Mouse (Mus musculus): ENCODE measurements around the gene 2410015M20Rik.

The 2410015M20Rik gene

DNA sequence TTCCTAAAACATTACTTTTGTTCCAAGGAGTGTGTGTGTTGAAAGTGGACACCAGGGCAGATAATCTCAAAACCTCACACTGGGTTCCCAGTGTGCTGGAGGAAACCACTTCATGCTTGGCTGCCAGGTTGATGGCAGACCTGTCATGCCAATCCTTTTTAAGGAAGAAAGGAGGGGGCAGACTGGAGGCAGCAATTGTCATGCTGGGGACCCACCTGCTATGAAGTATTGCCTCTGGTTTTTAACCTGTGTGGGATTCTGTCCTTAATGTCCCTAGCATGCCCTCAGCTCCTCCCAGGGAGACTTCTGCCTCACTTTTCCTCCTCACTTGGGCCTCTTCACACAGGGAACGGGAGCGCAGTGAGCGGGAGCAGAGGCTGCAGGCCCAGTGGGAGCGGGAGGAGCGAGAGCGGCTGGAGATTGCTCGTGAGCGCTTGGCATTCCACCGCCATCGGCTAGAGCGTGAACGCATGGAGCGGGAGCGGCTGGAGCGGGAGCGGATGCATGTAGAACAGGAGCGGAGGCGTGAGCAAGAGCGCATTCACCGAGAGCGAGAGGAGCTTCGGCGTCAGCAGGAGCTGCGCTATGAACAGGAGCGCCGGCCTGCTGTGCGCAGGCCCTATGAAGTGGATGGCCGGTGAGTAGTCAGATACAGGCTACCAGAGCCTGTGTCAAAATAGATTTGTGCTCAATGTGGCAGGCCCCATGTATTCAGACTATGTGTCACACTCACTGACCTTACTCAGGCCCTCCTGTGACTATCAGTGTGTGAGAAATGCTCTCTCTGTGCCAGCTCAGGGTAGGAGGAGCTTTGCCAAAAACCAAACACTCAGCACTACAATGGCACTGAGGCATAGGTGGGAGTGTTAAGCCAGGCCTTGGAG lies 6.1 kb downstream of the 2410015M20Rik start:
- POLR2A ChIA-PET, result interaction anchor here in 3 of 4 experiments (0.6 to 26.8 kb wide), 33 partner anchors 4 to 313 kb away, joined by 3 to 419 read pairs (median 4); partner anchors contain the start of genes Rpl36 (in 3 of the 3), Catsperd (in 2 of the 3), Lonp1 (in 2 of the 3) and Ranbp3 (in 2 of the 3)
- CTCF ChIA-PET, result interaction anchor here in 2 of 4 experiments (1.0 to 1.1 kb wide), 2 partner anchors 45 to 163 kb away, joined by 3 to 4 read pairs; no protein-coding TSS in a partner anchor

DNA sequence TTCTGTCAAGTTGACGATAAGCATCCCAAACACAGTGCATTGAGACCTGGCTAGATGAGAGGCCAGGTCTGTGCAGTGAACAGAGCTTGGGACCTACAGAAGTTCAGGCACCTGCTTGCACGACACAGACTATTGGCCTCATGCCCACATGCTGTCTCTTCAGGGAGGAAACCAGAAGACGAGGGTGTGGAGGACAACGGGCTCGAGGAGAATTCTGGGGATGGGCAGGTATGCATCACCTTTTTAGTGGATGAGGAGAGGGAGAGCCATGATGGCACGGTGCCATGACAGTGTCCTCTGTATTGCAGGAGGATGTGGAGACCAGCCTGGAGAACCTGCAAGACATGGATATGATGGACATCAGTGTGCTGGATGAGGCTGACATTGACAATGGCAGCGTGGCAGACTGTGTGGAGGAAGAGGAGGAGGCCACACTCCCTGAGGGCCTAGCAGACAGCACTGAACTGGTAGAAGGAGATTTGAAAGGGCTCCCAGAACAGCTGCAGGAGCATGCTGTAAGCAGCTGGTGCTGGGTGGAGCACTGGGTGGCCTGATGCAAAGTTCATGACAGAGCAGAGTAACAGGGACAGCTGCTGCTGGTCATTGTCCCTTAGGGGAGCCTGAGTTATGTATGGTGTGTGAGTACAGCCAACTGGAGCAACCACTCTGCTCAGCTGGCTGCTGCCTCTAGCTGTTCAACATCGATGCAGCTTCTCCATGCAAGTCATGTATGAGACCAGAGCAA lies 15.9 kb downstream of the 2410015M20Rik start:
- ChIA-PET CTCF (no interaction called here), POLR2A (interaction anchor here (0.5 to 26.8 kb wide), 14 partner anchors 9 to 260 kb away, joined by 3 to 419 read pairs (median 6); partner anchors contain the start of genes Safb (in 3 of the 4), Safb2 (in 3 of the 4), 2410015M20Rik (in 1 of the 4) and Catsperd (in 1 of the 4))

DNA sequence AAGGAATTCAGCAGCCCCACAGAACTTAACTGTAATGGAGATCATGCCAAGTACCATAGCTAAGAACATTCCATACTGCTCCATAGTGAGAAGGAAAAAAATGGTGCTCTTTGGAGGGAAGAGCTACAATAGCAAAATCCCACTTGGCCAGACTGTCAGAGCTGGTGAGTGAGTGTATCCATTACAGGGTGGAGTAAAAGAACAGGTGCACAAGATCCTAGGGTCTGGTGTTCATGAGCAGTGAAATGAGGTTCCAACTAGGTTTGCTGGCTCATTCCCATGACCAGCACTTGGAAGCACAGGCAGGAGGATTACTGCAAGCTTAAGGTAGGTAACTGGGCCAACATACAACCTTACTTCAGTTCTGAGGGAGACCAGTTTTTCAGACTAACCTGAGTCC lies 17.0 kb downstream of the 2410015M20Rik start:
- ChIA-PET CTCF (interaction anchor here in 2 of 4 experiments (0.5 to 0.7 kb wide), 2 partner anchors 34 to 144 kb away, joined by 3 to 4 read pairs; no protein-coding TSS in a partner anchor), POLR2A (interaction anchor here in 3 of 4 experiments (0.6 to 26.8 kb wide), 16 partner anchors 8 to 289 kb away, joined by 3 to 419 read pairs (median 4); partner anchors contain the start of genes Safb (in 2 of the 3), Safb2 (in 2 of the 3), 2410015M20Rik (in 1 of the 3) and Lonp1 (in 1 of the 3))

DNA sequence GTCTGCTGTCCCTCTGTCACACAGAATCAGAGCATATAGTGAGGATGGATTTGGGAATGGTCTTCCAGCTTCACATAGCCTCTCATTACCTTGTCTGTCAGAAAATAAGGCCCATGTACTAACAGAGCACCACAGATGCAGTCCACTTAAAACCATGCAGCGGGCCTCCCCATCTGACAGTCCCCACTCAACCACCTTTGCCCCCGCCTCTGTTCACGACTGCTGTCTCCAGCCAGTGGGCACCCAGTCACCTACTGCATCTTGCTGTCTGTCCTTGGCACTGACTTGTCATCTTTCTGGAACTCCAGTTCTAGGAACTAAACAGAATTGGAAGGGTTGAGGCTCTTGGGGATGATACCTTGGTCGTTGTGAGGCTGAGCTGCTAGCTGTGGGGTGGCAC lies 20.6 kb downstream of the 2410015M20Rik start:
- ChIA-PET CTCF (no interaction called here), POLR2A (interaction anchor here in 2 of 4 experiments (0.9 to 26.8 kb wide), 15 partner anchors 6 to 285 kb away, joined by 3 to 419 read pairs (median 58); partner anchors contain the start of genes 2410015M20Rik (in 2 of the 2), Catsperd (in 2 of the 2), Lonp1 (in 2 of the 2) and Ranbp3 (in 2 of the 2))

DNA sequence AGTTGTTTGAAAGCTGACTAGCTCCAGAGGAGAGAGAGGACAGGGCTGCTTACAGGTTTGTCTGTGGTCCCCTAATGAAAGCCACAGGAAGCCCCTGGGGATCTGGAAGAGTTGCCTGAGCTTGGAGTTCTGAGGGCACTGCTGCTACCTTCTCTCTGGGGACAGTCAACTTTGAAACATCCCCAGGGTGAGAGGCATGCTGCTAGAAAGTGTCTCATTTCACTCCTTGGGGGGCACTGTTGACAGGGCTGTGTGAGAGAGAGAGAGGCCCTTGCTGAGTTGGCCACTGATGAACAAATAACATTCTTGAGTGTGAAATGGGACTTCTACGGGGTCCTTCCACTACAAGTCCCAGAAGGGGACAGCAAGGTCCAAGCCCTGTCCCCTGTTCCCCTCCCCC lies 21.8 kb downstream of the 2410015M20Rik start:
- ChIA-PET POLR2A (interaction anchor here in 3 of 4 experiments (0.9 to 26.8 kb wide), 23 partner anchors 7 to 284 kb away, joined by 3 to 419 read pairs (median 6); partner anchors contain the start of genes Lonp1 (in 3 of the 3), 2410015M20Rik (in 2 of the 3), Catsperd (in 2 of the 3) and Kdm4b (in 2 of the 3)), CTCF (interaction anchor here in 3 of 4 experiments (0.6 to 1.0 kb wide), 4 partner anchors 9 to 99 kb away, joined by 3 read pairs; partner anchors contain the start of gene Ranbp3 (in 1 of the 3))

DNA sequence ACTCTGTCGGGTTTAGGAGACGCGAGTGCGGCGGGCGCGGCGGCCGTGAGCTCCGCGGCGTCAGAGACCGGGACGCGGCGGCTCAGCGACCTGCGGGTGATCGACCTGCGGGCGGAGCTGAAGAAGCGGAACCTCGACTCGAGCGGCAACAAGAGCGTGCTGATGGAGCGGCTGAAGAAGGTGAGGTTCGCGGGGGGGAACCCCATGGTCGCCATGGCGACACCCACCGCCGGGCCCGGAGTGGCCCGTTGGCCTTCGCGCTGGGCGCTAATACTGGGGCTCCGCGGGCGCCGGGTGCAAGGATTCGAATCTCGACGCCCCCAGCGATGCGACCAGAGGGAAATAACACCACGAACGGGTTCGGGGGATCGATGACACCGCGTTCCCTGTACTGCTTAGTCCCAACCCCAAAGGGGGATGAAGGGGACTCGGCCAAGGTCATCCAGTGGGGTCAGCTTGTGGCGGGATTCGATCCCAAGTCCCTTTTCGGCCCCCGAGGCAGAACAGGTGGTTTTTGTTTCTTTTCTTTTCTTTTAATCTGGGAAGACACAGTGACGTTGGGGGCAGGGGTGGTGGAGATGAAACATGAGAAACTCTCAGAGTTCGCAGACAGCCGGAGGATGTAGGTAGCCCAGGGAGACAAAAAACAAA lies 24.3 kb downstream of the 2410015M20Rik start:
- ChIA-PET CTCF (interaction anchor here in 1 of 4 experiments (1.0 to 2.0 kb wide), 2 partner anchors 27 to 32 kb away, joined by 3 to 5 read pairs; no protein-coding TSS in a partner anchor), POLR2A (interaction anchor here (0.6 to 26.8 kb wide), 75 partner anchors 8 to 506 kb away, joined by 3 to 419 read pairs (median 6); partner anchors contain the start of genes Catsperd (in 3 of the 4), Dus3l (in 3 of the 4), Lonp1 (in 3 of the 4) and Ranbp3 (in 3 of the 4))

DNA sequence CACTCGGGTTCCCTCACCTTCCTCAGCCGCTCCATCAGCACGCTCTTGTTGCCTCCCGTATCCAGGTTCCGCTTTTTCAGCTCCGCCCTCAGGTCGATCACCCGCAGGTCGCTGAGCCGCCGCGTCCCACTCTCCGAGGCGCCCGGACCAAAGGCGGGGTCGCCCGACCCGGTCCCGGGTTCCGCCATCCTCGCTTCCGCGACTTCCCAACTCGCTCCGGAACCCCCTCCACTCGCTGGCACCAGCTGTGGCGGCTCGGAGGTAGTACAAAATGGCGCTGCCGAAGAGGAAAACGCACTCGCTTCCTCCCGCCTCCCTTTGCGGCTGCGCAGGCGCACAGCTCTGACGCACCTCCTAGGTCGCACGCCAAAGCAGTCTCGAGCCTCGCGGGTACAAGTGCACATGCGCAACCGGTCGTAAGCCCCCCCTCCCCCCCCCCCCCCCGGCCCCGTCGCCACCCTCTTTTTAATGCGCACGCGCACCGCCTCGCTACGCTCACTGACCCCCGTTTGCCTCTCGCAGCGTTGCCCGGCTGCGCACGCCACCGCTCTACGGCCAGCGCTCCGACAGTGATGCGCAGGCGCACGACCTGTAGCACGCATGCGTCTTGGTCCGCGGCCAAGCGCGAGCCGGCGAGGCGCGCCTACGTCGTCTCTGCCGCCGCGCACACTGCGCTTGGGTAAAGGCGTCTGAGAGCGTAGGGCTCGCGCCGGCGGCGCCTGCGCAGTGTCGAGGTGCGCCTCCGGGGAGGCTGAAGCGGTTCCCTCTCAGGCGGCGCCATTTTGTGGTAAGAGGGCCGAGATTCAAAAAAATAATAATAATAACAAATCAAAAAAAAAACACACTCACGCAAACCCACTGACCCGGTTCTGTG lies 25.1 kb downstream of the 2410015M20Rik start, which contains the start of the genes Safb2 and Safb:
Safb2 (minus strand) TSS at position 329 of the 874 bp plus-strand sequence.
Safb (plus strand) TSS at position 569 of the 874 bp plus-strand sequence.
- POLR2A ChIA-PET, result interaction anchor here (0.5 to 26.8 kb wide), 126 partner anchors 9 to 545 kb away, joined by 3 to 419 read pairs (median 4); partner anchors contain the start of genes 2410015M20Rik (in 3 of the 4), Catsperd (in 3 of the 4), Dus3l (in 3 of the 4) and Lonp1 (in 3 of the 4)
- CTCF ChIA-PET, result interaction anchor here in 3 of 4 experiments (0.6 to 2.0 kb wide), 11 partner anchors 26 to 405 kb away, joined by 3 to 5 read pairs (median 3); partner anchors contain the start of genes Kdm4b (in 1 of the 3) and Ranbp3 (in 1 of the 3)

DNA sequence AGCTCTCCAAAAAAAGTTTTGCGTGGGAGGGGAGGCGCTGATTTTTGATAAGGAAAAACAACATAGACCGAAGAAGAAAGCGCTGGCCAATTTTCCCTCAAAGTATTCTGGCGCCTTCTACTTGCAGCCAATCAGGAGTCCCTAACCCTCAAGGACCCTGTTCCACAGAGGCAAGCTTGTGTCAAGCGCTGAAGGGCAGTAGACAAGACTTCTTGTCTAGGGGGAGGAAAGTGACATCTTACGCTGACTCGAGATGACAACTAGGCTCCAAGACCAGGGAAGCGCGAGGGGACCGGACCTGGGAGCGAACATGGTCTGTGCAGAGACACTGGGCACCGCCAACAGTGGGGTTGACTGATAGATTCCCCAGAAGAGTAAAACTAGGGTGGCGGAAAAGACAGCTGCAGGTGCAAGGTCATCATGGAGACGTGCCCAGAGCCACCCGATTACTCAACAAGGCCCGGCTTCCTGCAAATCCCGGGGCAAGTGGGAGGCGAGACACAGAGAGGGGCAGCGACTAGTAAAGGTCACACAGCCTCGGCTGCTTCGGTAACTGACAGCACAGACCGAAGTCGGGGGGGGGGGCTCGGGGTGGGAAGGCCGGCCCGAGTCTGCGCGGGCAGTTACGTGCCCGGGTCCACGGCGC lies 25.8 kb downstream of the 2410015M20Rik start:
- CTCF ChIA-PET, result interaction anchor here in 2 of 4 experiments (0.6 to 2.0 kb wide), 10 partner anchors 25 to 406 kb away, joined by 3 to 6 read pairs (median 4); partner anchors contain the start of genes Kdm4b (in 1 of the 2) and Ranbp3 (in 1 of the 2)
- POLR2A ChIA-PET, result interaction anchor here (0.5 to 26.8 kb wide), 110 partner anchors 8 to 544 kb away, joined by 3 to 419 read pairs (median 4); partner anchors contain the start of genes 2410015M20Rik (in 3 of the 4), Catsperd (in 3 of the 4), Lonp1 (in 3 of the 4) and Ranbp3 (in 3 of the 4)

DNA sequence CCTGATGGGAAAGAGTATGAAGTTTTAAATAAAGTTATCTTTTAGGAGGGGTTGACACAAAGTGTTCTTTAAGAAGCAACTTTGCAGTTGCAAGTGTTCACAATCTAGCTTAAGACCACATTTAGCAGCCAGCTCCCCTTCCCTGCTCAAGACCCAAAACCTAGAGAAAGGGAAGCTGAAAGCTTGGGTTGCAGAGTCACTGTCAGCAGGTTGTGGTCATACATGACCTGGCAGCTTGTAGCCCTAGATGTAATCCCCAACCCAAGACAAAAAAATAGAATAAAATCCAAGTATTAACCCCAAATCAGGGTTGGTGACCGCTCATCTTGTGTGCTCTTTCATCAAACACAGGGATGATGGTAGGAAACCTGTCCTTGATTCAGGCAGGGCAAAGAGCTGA lies 26.5 kb downstream of the 2410015M20Rik start:
- ChIA-PET CTCF (interaction anchor here in 1 of 4 experiments (1.6 kb wide), 1 partner anchor 30 kb away, joined by 6 read pairs; no protein-coding TSS in a partner anchor), POLR2A (interaction anchor here (0.6 to 26.8 kb wide), 48 partner anchors 8 to 448 kb away, joined by 3 to 419 read pairs (median 6); partner anchors contain the start of genes 2410015M20Rik (in 3 of the 4), Catsperd (in 3 of the 4), Lonp1 (in 3 of the 4) and Ranbp3 (in 2 of the 4))

DNA sequence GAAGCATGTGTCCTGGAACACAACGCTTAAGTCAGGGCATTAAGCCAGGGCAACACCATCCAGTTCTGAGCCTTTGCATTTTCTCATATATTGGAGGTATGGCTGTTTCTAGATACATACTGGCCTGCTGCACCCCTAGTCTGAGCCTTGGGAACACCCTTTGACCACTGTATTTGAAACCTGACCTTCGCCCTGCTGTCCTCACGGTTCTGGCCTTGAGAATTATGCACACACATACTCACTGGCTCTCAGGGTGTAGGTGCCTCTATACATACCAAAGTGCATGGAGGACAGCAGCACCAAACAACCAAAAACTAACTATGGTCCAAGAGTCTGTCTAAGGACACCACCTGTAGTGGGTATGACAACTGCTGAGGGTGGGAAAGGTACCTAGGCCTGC lies 36.6 kb downstream of the 2410015M20Rik start:
- ChIA-PET POLR2A (interaction anchor here in 2 of 4 experiments (0.6 to 6.2 kb wide), 7 partner anchors 10 to 137 kb away, joined by 3 to 58 read pairs (median 7); partner anchors contain the start of genes Safb (in 2 of the 2), Safb2 (in 2 of the 2) and Gm20219 (in 1 of the 2)), CTCF (no interaction called here)

DNA sequence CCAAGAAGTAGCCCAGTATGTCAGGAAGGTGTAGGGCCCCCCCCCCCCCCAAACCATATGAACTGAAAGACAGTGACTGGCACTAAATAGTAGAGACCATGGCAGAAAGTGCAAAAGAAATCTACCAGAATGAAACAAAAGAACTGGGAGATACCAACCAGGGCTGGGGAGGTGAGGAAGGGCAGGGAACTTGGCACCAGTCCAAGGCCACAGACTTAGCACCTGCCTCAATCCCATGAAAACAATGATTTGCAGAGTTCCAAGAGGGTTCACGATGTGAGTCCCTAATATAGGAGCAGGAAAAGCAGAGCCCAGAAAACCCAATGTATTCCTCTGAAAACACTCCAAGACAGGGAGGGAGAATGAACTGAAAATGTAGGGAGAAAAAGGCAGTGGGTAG lies 37.4 kb downstream of the 2410015M20Rik start:
- CTCF ChIA-PET, result no interaction called here
- POLR2A ChIA-PET, result interaction anchor here in 1 of 4 experiments (0.6 to 6.2 kb wide), 3 partner anchors 11 to 40 kb away, joined by 6 to 46 read pairs (median 7); partner anchors contain the start of genes Safb and Safb2

DNA sequence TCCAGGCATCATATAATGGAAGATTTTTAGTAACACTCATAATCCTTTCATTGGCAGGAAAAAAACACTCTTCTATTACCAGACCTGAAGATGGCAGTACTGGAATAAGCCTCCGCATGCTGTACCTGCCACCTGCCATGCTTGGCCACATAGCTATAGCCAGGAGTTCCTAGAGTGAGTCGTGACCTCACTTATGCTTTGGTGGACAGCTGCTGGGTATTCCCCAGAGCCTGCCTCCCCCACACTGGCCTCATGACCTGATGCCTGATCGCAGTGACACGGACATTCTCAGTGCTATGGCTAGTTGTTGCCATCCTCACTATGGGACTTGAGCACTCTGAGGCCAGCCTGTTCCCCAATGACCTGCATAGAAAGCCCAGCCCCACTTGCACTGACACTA lies 39.3 kb downstream of the 2410015M20Rik start:
- ChIA-PET POLR2A (interaction anchor here in 2 of 4 experiments (1.0 to 6.2 kb wide), 9 partner anchors 9 to 201 kb away, joined by 3 to 46 read pairs (median 5); partner anchors contain the start of genes Safb (in 2 of the 2), Safb2 (in 2 of the 2) and Ranbp3 (in 1 of the 2)), CTCF (interaction anchor here in 2 of 4 experiments (0.6 to 1.2 kb wide), 2 partner anchors 17 to 63 kb away, joined by 3 read pairs; no protein-coding TSS in a partner anchor)

DNA sequence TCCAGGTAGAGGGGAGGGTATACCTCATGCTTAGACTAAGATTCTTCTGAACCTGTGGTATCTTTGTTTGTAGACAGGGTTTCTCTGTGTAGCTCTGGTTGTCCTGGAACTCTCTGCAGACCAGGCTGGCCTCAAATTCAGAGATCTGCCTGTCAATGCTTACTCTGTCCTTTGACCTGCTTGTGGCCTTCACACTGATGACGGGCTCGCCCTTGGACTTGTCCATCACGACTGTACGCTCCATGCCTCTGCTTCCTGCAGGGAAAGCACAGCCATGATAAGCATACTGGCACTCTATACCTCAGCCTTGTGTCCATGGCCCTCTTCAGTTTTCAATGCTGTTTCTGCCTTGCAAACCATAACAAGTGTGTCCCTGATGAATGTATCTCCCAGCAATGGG lies 42.2 kb downstream of the 2410015M20Rik start:
- POLR2A ChIA-PET, result interaction anchor here in 2 of 4 experiments (0.8 to 4.2 kb wide), 11 partner anchors 8 to 55 kb away, joined by 3 to 37 read pairs (median 7); partner anchors contain the start of genes Safb (in 2 of the 2) and Safb2 (in 2 of the 2)
- CTCF ChIA-PET, result interaction anchor here in 2 of 4 experiments (1.5 to 2.4 kb wide), 3 partner anchors 9 to 14 kb away, joined by 6 to 8 read pairs (median 8); partner anchors contain the start of gene Gm20219 (in 1 of the 2)

DNA sequence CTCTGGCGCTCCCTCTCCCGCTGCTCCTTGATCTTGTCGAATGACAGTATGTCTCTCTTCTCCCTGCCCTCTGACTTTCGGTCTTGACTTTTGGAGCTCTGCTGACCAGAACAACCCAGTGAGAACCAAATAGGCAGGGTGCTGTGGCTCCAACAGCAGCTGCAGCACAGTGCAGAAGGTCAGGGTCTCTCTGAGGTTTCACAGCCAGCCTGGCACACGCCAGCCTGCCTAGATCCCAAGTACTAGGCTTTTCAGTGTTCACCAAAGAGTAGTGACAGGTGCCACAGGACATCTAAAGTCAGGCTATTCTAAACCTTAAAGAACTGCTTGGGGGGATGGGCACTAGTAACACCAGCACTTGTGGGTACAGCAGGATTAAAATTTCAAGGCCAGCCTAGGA lies 42.7 kb downstream of the 2410015M20Rik start:
- POLR2A ChIA-PET, result interaction anchor here in 2 of 4 experiments (1.1 to 4.2 kb wide), 7 partner anchors 10 to 60 kb away, joined by 3 to 37 read pairs (median 6); partner anchors contain the start of genes Lonp1 (in 1 of the 2), Safb (in 1 of the 2) and Safb2 (in 1 of the 2)

More for the DNA sequence above, 42.7 kb downstream of the 2410015M20Rik start:
- CTCF ChIA-PET, result interaction anchor here in 1 of 4 experiments (1.1 to 1.5 kb wide), 2 partner anchors 8 to 13 kb away, joined by 5 to 8 read pairs; partner anchors contain the start of gene Gm20219

Measured in embryonic stem cell, embryonic (primary cell).